Mouse (Mus musculus): ENCODE measurements around the gene Mpg. TPM values are rescaled to one million over a fixed set of nuclear protein-coding genes. Genes with fewer than 3 reads are reported as not detected.
A peak's percentile ranks its signal among the peaks of the same experiment; 100 is the strongest.

Gene Mpg
- polyA plus RNA-seq, 1 experiment = not detected

GRCm38 (mm10) chr11:32262674-32263415, 36.5 kb downstream of the Mpg start:
- no peak overlapping the region for H3K27ac ChIP-seq (ENCODE audit: insufficient read depth, low read depth, low read length)
- H3K4me1 ChIP-seq (ENCODE audit: control insufficient read depth, insufficient read depth, low read length) = peaks cover 5% of the 10 kb centered on the region
- WGBS = 94% methylated on average over 10 of the region's 10 CpGs
- no peak overlapping the region for H3K4me3 ChIP-seq (ENCODE audit: insufficient read depth, low read depth, low read length)
- TF ChIP-seq CTCF (IDR thresholded peaks at IDR 0.05; ENCODE audit: insufficient read depth, low read depth, low read length) = no peak
- no peak for TF ChIP-seq POLR2A (IDR thresholded peaks at IDR 0.05; ENCODE audit: insufficient read depth, low read depth, low read length)

- 92% methylated on average over 3 of the region's 3 CpGs for WGBS
- Histone ChIP-seq H3K4me3 (ENCODE audit: insufficient read depth, low read depth, low read length) (no peak overlapping the region), H3K4me1 (ENCODE audit: control insufficient read depth, insufficient read depth, low read length) (peaks cover 8% of the 10 kb centered on the region), H3K27ac (ENCODE audit: insufficient read depth, low read depth, low read length) (no peak overlapping the region)
- TF ChIP-seq POLR2A (IDR thresholded peaks at IDR 0.05; ENCODE audit: insufficient read depth, low read depth, low read length) (no peak), CTCF (IDR thresholded peaks at IDR 0.05; ENCODE audit: insufficient read depth, low read depth, low read length) (no peak)
Observed at GRCm38 (mm10) chr11:32265117-32265738, 38.9 kb downstream of the Mpg start.

GRCm38 (mm10) chr11:32266194-32266593, 39.9 kb downstream of the Mpg start:
- Histone ChIP-seq H3K4me1 (ENCODE audit: control insufficient read depth, insufficient read depth, low read length) (peaks cover 8% of the 10 kb centered on the region), H3K27ac (ENCODE audit: insufficient read depth, low read depth, low read length) (no peak overlapping the region), H3K4me3 (ENCODE audit: insufficient read depth, low read depth, low read length) (no peak overlapping the region)
- WGBS = 95% methylated on average over 6 of the region's 6 CpGs
- TF ChIP-seq CTCF (IDR thresholded peaks at IDR 0.05; ENCODE audit: insufficient read depth, low read depth, low read length) (no peak), POLR2A (IDR thresholded peaks at IDR 0.05; ENCODE audit: insufficient read depth, low read depth, low read length) (no peak)

GRCm38 (mm10) chr11:32266776-32267175, 40.5 kb downstream of the Mpg start:
- peak overlapping the region; percentile 76 for H3K4me3 ChIP-seq (ENCODE audit: insufficient read depth, low read depth, low read length)
- WGBS = 9% methylated on average over 6 of the region's 6 CpGs
- H3K27ac ChIP-seq (ENCODE audit: insufficient read depth, low read depth, low read length) = peak overlapping the region; percentile 85
- TF ChIP-seq POLR2A (IDR thresholded peaks at IDR 0.05; ENCODE audit: insufficient read depth, low read depth, low read length) (no peak), CTCF (IDR thresholded peaks at IDR 0.05; ENCODE audit: insufficient read depth, low read depth, low read length) (no peak)
- peaks cover 8% of the 10 kb centered on the region for H3K4me1 ChIP-seq (ENCODE audit: control insufficient read depth, insufficient read depth, low read length)

- peak; percentile 97 for TF ChIP-seq POLR2A (IDR thresholded peaks at IDR 0.05; ENCODE audit: insufficient read depth, low read depth, low read length)
- no peak for TF ChIP-seq CTCF (IDR thresholded peaks at IDR 0.05; ENCODE audit: insufficient read depth, low read depth, low read length)
- Histone ChIP-seq H3K27ac (ENCODE audit: insufficient read depth, low read depth, low read length) (peak within 1 kb of the TSS; percentile 85), H3K4me3 (ENCODE audit: insufficient read depth, low read depth, low read length) (peak within 1 kb of the TSS; percentile 76), H3K4me1 (ENCODE audit: control insufficient read depth, insufficient read depth, low read length) (peaks cover 8% of the 10 kb centered on the region)
- WGBS = under 1% methylated on average over 54 of the region's 54 CpGs
Observed at GRCm38 (mm10) chr11:32267188-32267884, 41.0 kb downstream of the Mpg start, which contains the start of gene Nprl3. Nprl3 (minus strand) TSS chr11:32267707.

GRCm38 (mm10) chr11:32267964-32268363, 41.7 kb downstream of the Mpg start:
- H3K27ac ChIP-seq (ENCODE audit: insufficient read depth, low read depth, low read length) = 0 out of 2 replicates have a peak overlapping the region, but pooled peaks have one; percentile 22
- no peak overlapping the region for H3K4me3 ChIP-seq (ENCODE audit: insufficient read depth, low read depth, low read length)

GRCm38 (mm10) chr11:32268952-32269351, 42.6 kb downstream of the Mpg start:
- WGBS = 91% methylated on average over 5 of the region's 5 CpGs
- H3K4me1 ChIP-seq (ENCODE audit: control insufficient read depth, insufficient read depth, low read length) = peaks cover 8% of the 10 kb centered on the region
- H3K4me3 ChIP-seq (ENCODE audit: insufficient read depth, low read depth, low read length) = no peak overlapping the region
- TF ChIP-seq POLR2A (IDR thresholded peaks at IDR 0.05; ENCODE audit: insufficient read depth, low read depth, low read length) = no peak
- no peak for TF ChIP-seq CTCF (IDR thresholded peaks at IDR 0.05; ENCODE audit: insufficient read depth, low read depth, low read length)
- no peak overlapping the region for H3K27ac ChIP-seq (ENCODE audit: insufficient read depth, low read depth, low read length)

More at GRCm38 (mm10) chr11:32267964-32268363, 41.7 kb downstream of the Mpg start:
- H3K4me1 ChIP-seq (ENCODE audit: control insufficient read depth, insufficient read depth, low read length) = peaks cover 8% of the 10 kb centered on the region
- TF ChIP-seq POLR2A (IDR thresholded peaks at IDR 0.05; ENCODE audit: insufficient read depth, low read depth, low read length) (no peak), CTCF (IDR thresholded peaks at IDR 0.05; ENCODE audit: insufficient read depth, low read depth, low read length) (no peak)
- 18% methylated on average over 5 of the region's 5 CpGs for WGBS

GRCm38 (mm10) chr11:32271178-32271577, 44.9 kb downstream of the Mpg start:
- 36% methylated on average over 4 of the region's 4 CpGs for WGBS
- H3K27ac ChIP-seq (ENCODE audit: insufficient read depth, low read depth, low read length) = no peak overlapping the region
- H3K4me1 ChIP-seq (ENCODE audit: control insufficient read depth, insufficient read depth, low read length) = peaks cover 5% of the 10 kb centered on the region
- TF ChIP-seq CTCF (IDR thresholded peaks at IDR 0.05; ENCODE audit: insufficient read depth, low read depth, low read length) = no peak
- TF ChIP-seq POLR2A (IDR thresholded peaks at IDR 0.05; ENCODE audit: insufficient read depth, low read depth, low read length) = no peak
- no peak overlapping the region for H3K4me3 ChIP-seq (ENCODE audit: insufficient read depth, low read depth, low read length)

- Histone ChIP-seq H3K4me3 (ENCODE audit: insufficient read depth, low read depth, low read length) (no peak within 1 kb of the TSS), H3K4me1 (ENCODE audit: control insufficient read depth, insufficient read depth, low read length) (no peaks in the 10 kb centered on the region), H3K27ac (ENCODE audit: insufficient read depth, low read depth, low read length) (no peak within 1 kb of the TSS)
- 74% methylated on average over 3 of the region's 3 CpGs for WGBS
- TF ChIP-seq CTCF (IDR thresholded peaks at IDR 0.05; ENCODE audit: insufficient read depth, low read depth, low read length) (no peak), POLR2A (IDR thresholded peaks at IDR 0.05; ENCODE audit: insufficient read depth, low read depth, low read length) (no peak)
Observed at GRCm38 (mm10) chr11:32276347-32276746, 50.0 kb downstream of the Mpg start, which contains the start of gene Hba-x. Hba-x (plus strand) TSS chr11:32276400.
